Mouse (Mus musculus) bone marrow, adult 2 months (tissue): ENCODE measurements around the gene Cops2.

Experiments
- CTCF ChIP-seq: fragments of 200-500 bp; IDR thresholded peaks from 2 replicates; pipeline ENCODE4 v1.5.1; 2011; ENCODE audit warnings: low read length, control low read depth; ENCODE audit not compliant: control insufficient read depth, insufficient read depth
- POLR2A ChIP-seq: fragments of 200-500 bp; IDR thresholded peaks from 2 replicates; pipeline ENCODE4 v1.6.1; 2011; ENCODE audit warnings: low read depth, mild to moderate bottlenecking, control low read depth, low read length, borderline replicate concordance; ENCODE audit not compliant: control insufficient read depth

GRCm38 (mm10) chr2:125827898-125828297 is 31.0 kb downstream of the Cops2 start:
- TF ChIP-seq CTCF (no peak), POLR2A (no peak)
